Mouse (Mus musculus) 416B (cell line): Measurements from ENCODE around the gene Cenpt.

Source experiments
- DNase-seq: peaks from one replicate; pipeline ENCODE4 v3.0.0; 2011; ENCODE audit warnings: low read depth

The Cenpt gene

GRCm38 (mm10) chr8:105805346-105805745 lies 47.7 kb downstream of the Cenpt start:
- no peak for DNase-seq

DNA sequence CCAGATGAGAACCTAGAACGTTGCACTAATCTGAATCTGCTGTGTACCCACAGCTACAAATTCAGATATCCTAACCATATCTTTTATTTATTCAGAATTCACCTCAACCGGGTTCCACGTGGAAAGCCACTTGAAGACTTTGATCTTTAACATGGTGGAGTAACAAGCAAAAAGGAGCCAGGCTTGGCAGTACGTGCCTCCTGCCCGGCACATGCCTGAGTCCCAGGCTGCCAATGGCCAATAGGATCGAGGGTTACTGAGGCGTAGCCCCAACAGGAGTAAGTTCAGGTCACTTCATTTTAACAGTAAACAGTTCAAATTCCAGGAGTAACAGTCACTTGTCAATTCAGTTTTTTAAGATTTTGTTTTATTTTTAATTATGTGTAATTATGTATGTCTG lies 48.3 kb downstream of the Cenpt start:
- no peak for DNase-seq

DNA sequence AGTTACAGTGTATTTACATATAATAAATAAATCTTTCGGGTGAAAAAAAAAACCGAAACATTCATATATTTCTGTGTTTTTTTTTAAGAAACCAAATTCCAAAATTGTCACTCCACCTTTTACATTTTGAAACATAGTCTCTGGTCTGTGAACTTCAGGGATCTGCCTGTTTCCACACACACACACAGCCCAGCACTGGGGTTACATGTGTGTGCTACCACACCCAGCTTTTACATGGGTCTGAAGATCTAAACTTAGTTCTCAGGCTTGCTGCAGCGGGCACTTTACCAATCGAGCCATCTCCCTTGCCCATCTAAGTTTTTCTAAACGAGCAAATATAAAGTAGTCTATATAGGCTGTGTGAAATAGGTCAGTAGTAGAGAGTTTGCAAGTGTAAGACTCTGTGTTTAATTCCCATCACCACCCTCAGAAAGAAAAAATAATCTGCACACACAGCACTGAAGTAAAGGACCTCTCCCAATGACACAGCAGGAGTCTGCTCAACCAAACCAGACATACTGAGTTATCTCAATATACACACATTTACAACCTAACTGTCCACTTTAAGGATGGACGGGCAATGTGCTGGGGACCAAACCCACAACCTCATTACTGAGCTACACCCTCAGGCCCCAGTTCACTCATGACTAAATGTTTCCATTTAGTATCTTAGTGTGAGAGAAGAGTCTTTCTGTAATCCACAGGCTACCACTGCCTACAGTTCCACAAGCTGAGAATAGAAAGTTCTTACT lies 51.7 kb downstream of the Cenpt start:
- peak; percentile 57 for DNase-seq

GRCm38 (mm10) chr8:105799091-105799812 lies 53.8 kb downstream of the Cenpt start:
- DNase-seq = no peak

GRCm38 (mm10) chr8:105798408-105798807 lies 54.7 kb downstream of the Cenpt start:
- DNase-seq = no peak

DNA sequence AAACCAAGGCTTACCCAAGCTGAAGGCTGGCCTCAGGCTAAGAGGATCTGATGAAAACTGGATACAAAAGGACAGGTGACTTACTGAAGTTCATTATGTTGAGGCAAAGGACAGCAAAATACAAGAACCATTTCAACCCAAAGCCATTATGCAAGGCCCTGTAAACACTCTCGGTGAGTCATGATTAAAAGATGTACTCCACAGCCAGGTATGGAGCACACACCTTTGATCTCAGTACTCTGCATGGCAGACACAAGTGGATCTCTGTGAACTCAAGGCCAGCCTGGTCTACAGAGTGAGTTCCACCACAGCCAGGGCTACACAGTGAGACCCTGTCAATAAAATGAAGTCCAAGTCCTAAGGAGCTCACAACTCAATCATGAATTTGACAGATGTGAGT lies 57.3 kb downstream of the Cenpt start:
- no peak for DNase-seq
